Mouse (Mus musculus) forebrain, postnatal 0 days (tissue): ENCODE results near the gene Tbc1d5. TPM values are rescaled to one million over a fixed set of nuclear protein-coding genes. Genes with fewer than 3 reads are reported as not detected.

Experiments
- ATAC-seq: fragments of 200-750 bp; cut with Nextera tagmentation; 2 replicates; pipeline ENCODE4 v1.8.0; 2017; ENCODE audit warnings: mild to moderate bottlenecking, moderate library complexity
- DNase-seq: peaks from one replicate; pipeline ENCODE4 v3.0.0-alpha.2; 2015
- H3K27ac ChIP-seq: fragments of 300-500 bp; sonication (generic); 2 replicates; pipeline ENCODE4 v1.5.1; 2014; ENCODE audit warnings: low read depth, mild to moderate bottlenecking, antibody characterized with exemption, low read length, moderate library complexity, mixed read lengths
- H3K27me3 ChIP-seq: fragments of 300-500 bp; sonication (generic); 2 replicates; pipeline ENCODE4 v1.6.1; 2014; ENCODE audit warnings: mild to moderate bottlenecking, low read length, mixed read lengths; ENCODE audit not compliant: insufficient read depth
- H3K36me3 ChIP-seq: fragments of 300-500 bp; sonication (generic); 2 replicates; pipeline ENCODE4 v1.6.1; 2014; ENCODE audit warnings: mild to moderate bottlenecking, moderate library complexity; ENCODE audit not compliant: insufficient read depth
- H3K4me1 ChIP-seq: fragments of 300-500 bp; sonication (generic); 2 replicates; pipeline ENCODE4 v1.6.1; 2014; ENCODE audit warnings: antibody characterized with exemption; ENCODE audit not compliant: insufficient read depth
- H3K4me2 ChIP-seq: fragments of 300-500 bp; sonication (generic); 2 replicates; pipeline ENCODE4 v1.6.1; 2014; ENCODE audit warnings: low read depth, mild to moderate bottlenecking, moderate library complexity
- H3K4me3 ChIP-seq: fragments of 300-500 bp; sonication (generic); 2 replicates; pipeline ENCODE4 v1.5.1; 2014; ENCODE audit warnings: low read depth, low read length, mixed read lengths
- H3K9ac ChIP-seq: fragments of 300-500 bp; sonication (generic); 2 replicates; pipeline ENCODE4 v1.6.1; 2014; ENCODE audit warnings: mild to moderate bottlenecking
- H3K9me3 ChIP-seq: fragments of 300-500 bp; sonication (generic); 2 replicates; pipeline ENCODE4 v1.6.1; 2016; ENCODE audit warnings: low read length
- CTCF ChIP-seq: sonication (generic); IDR thresholded peaks from 2 replicates; pipeline ENCODE4 v1.5.1; 2016; ENCODE audit warnings: antibody characterized with exemption, control low read depth, low read depth
- WGBS: fragments of 180-500 bp; shearing (Covaris S2); extraction: QIAGEN DNeasy Blood & Tissue Kit; methylation state at CpG from one replicate; pipeline ENCODE4 v1.1.7; 2014; 5-methylcytosine and 5-hydroxymethylcytosine counted together
- polyA plus RNA-seq: library from polyadenylated mRNA; unstranded; fragments of >200 nt; fragmentation: Nextera tagmentation; extraction: Ambion mirVana; gene quantifications from 2 replicates; pipeline ENCODE4 v1.2.1, GENCODE M21; 2015
- total RNA-seq: library from RNA; depleted of rRNA; stranded (reverse); fragments of >200 nt; gene quantifications from 2 replicates; pipeline ENCODE4 v1.2.3, GENCODE M21; 2014

Gene Tbc1d5
- total and polyA plus RNA-seq, 2 experiments from 2014 or later = 5.9 to 14.0 TPM

DNA sequence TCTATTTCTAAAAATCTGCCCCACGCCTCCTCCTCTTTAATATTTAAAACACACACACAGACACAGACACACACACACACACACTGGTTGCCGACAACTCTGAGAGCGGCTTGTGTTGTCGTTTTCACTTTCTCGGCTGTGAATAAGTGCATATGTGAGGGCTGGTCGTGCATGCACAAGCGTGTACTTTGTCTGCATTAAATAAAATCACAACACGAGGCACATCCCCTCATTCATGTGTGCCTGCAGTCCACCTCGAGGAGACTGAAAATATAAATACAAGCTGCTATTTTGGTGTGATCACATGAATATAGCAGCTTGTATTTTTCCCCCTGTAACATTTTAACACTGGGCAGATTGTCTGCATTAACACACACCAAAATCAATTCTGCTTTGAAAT, 224.8 kb downstream of the Tbc1d5 start:
- ATAC-seq (peak; percentile 91), DNase-seq (peak; percentile 53)
- H3K9me3 ChIP-seq = no peaks in the 10 kb centered on the region
- H3K4me1 ChIP-seq = no peaks in the 10 kb centered on the region
- H3K36me3 ChIP-seq = no peaks in the 10 kb centered on the region
- H3K27ac ChIP-seq = no peak overlapping the region
- WGBS = 50% methylated on average over 9 of the region's 9 CpGs
- no peak overlapping the region for H3K4me3 ChIP-seq
- H3K9ac ChIP-seq = no peak overlapping the region
- no peak overlapping the region for H3K4me2 ChIP-seq
- no peak for TF ChIP-seq CTCF
- no peaks in the 10 kb centered on the region for H3K27me3 ChIP-seq

DNA sequence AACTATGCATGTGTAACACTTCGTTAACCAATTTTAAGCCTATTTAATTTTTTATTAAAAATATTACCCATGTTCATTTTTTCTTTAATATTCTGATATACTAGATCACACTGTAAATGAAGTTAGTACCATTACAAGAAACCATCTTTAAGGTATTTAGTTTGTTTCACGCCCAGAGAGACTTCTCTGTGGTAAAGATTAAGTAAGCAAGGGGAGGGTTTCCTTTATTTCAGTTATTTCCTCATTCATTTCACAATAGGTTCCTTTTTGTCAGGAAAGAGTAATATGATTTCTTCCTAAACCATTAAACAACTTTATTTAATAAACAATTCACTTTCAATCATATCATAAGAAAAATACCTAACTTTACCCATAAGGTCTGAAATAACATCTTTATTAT, 256.8 kb downstream of the Tbc1d5 start:
- no peak overlapping the region for H3K4me3 ChIP-seq
- no peak for ATAC-seq
- H3K9me3 ChIP-seq = no peaks in the 10 kb centered on the region

DNA sequence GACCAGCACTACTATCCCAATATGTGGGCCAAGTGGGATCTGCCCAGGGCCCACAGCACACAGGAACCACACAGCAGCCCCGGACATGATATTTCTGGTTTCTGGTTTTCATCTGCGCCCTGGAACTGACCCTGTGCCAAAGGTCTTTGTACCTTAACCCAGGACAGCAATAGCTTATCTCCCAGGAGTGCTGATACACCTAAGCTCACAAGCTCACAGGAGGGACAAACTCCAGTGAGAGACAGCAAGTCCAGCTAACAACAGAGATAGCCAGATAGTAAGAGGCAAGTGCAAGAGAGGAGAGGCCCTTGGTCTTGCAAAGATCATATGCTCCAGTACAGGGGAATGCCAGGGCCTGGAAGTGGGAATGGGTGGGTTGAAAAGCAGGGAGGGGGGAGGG, 263.9 kb downstream of the Tbc1d5 start:
- DNase-seq = no peak
- Histone ChIP-seq H3K27me3 (no peaks in the 10 kb centered on the region), H3K36me3 (no peaks in the 10 kb centered on the region), H3K4me1 (no peaks in the 10 kb centered on the region), H3K9ac (no peak overlapping the region), H3K9me3 (no peaks in the 10 kb centered on the region), H3K27ac (no peak overlapping the region), H3K4me2 (no peak overlapping the region), H3K4me3 (no peak overlapping the region)
- no peak for TF ChIP-seq CTCF
- ATAC-seq = no peak
- WGBS = 97% methylated on average over 2 of the region's 2 CpGs

More for the DNA sequence above, 256.8 kb downstream of the Tbc1d5 start:
- DNase-seq = no peak
- WGBS = 93% methylated on average over 2 of the region's 2 CpGs
- TF ChIP-seq CTCF = no peak
- H3K9ac ChIP-seq = no peak overlapping the region
- no peaks in the 10 kb centered on the region for H3K36me3 ChIP-seq
- H3K27me3 ChIP-seq = no peaks in the 10 kb centered on the region
- no peak overlapping the region for H3K27ac ChIP-seq
- no peaks in the 10 kb centered on the region for H3K4me1 ChIP-seq
- H3K4me2 ChIP-seq = no peak overlapping the region

DNA sequence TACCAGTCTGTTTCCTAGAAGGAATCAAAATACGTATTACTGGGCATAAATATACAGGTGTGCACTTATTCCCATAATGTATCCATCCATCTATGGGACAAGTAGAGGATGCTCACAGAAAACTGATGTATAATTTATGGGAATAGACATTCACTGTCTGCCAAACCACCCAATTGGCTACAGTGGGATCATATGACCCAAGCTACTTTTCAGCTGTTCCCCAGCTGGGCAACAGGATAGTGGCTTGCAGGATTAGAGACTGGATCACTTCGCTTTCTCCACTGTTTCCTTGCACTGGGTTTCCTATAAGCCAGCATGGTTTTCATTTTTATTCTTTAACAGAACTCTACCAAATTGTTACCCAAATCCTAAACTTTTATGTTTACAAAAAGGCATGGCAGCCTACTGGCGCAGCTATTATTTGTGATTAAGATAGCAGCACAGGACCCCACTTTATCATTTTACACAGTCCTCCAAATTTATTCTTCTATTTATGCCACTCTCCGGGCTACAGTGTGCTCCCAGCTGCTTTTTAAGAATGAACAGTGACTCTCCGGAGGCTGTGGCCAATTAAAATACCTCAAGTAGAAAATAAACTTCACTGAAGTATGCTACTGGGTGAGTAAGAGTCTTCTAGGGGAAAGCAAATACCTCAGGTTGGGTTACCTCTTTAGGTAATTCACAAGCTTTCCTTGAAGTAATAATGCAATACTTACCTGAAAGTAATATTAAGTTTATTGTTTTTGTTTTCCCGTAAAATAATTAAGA, 270.4 kb downstream of the Tbc1d5 start:
- no peak overlapping the region for H3K27ac ChIP-seq
- TF ChIP-seq CTCF = no peak
- H3K9ac ChIP-seq = no peak overlapping the region
- H3K36me3 ChIP-seq = no peaks in the 10 kb centered on the region
- H3K9me3 ChIP-seq = no peaks in the 10 kb centered on the region
- DNase-seq (peak; percentile 5), ATAC-seq (peak; percentile 59)
- H3K4me1 ChIP-seq = no peaks in the 10 kb centered on the region
- no peak overlapping the region for H3K4me2 ChIP-seq
- H3K4me3 ChIP-seq = no peak overlapping the region
- no peaks in the 10 kb centered on the region for H3K27me3 ChIP-seq
- WGBS = 56% methylated on average over 6 of the region's 6 CpGs

DNA sequence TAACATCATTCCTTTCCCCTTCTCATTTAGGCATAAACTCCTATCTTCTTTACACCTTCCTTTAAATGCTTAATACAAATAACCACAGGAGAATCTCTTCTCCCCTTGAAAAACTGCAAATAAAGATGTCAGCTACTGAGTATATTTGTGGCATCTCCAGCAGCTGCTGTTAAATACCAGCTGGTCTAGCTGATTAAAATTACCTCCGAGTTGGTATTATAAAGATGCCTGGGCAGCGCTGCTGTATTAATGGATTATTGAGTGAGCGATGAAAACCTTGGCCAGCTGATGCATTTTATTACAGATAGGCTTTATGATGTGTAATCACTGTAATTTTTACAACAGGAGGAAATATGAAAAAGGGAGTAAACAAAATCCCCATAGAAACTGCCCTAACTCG, 271.0 kb downstream of the Tbc1d5 start:
- ATAC-seq (no peak), DNase-seq (no peak)
- no peak overlapping the region for H3K4me2 ChIP-seq
- no peaks in the 10 kb centered on the region for H3K9me3 ChIP-seq
- H3K27ac ChIP-seq = no peak overlapping the region
- no peak overlapping the region for H3K9ac ChIP-seq
- no peaks in the 10 kb centered on the region for H3K4me1 ChIP-seq
- 62% methylated on average over 4 of the region's 4 CpGs for WGBS
- H3K36me3 ChIP-seq = no peaks in the 10 kb centered on the region
- no peaks in the 10 kb centered on the region for H3K27me3 ChIP-seq
- no peak overlapping the region for H3K4me3 ChIP-seq
- TF ChIP-seq CTCF = no peak

DNA sequence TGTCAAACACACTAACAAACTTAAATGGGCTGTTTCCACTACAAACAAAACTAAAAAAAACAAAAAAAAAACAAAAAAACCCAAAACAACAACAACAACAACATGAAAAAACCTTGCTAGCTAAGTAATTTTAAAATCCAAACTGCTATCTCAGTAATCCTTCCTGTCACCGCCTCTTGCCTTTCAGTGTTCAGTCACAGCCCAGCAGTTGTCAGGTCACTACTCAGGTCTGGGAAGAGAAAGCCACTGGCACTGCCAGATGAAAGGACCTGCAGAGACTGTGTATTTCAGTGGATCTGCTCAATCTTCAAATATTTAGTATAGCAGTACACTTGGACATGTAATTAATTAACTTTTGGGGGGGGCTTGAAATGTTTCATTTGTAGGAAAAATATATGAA, 272.5 kb downstream of the Tbc1d5 start:
- H3K4me2 ChIP-seq = no peak overlapping the region
- H3K27ac ChIP-seq = no peak overlapping the region
- H3K4me1 ChIP-seq = no peaks in the 10 kb centered on the region
- H3K9me3 ChIP-seq = no peaks in the 10 kb centered on the region
- ATAC-seq (no peak), DNase-seq (no peak)
- WGBS = 51% methylated on average over 1 of the region's 1 CpGs
- no peaks in the 10 kb centered on the region for H3K27me3 ChIP-seq
- H3K4me3 ChIP-seq = no peak overlapping the region
- TF ChIP-seq CTCF = no peak
- H3K9ac ChIP-seq = no peak overlapping the region
- H3K36me3 ChIP-seq = no peaks in the 10 kb centered on the region

DNA sequence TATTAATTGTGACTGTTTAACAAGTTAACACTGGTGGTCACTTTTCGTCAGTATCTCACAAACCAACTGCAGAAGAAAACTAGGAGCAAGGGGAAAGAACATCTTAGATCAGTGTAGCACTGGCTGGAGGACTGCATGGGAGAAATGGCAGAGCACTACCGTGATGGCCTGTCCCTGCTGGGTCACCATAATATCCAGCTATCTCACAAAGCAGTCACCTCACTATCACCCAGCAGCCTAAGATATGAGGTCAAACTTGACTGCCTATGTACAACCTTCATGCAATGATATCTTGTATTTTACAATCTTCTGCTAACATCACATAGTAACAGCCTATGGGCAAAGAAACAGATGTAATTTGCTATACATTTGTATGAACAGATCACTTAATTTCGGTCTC, 274.7 kb downstream of the Tbc1d5 start:
- no peak overlapping the region for H3K4me3 ChIP-seq
- H3K4me1 ChIP-seq = no peaks in the 10 kb centered on the region
- no peak for TF ChIP-seq CTCF
- H3K27me3 ChIP-seq = no peaks in the 10 kb centered on the region
- no peak for ATAC-seq
- H3K4me2 ChIP-seq = no peak overlapping the region
- H3K27ac ChIP-seq = no peak overlapping the region
- H3K9ac ChIP-seq = no peak overlapping the region
- 84% methylated on average over 3 of the region's 3 CpGs for WGBS
- no peaks in the 10 kb centered on the region for H3K36me3 ChIP-seq
- DNase-seq = no peak
- no peaks in the 10 kb centered on the region for H3K9me3 ChIP-seq
